Mouse (Mus musculus): ENCODE data around the gene Aldh5a1. TPM values are rescaled to one million over a fixed set of nuclear protein-coding genes. Genes with fewer than 3 reads are reported as not detected.
A peak's percentile ranks its signal among the peaks of the same experiment; 100 is the strongest.

The Aldh5a1 gene
- polyA plus RNA-seq, 1 experiment = 44.2 TPM

- no peak for DNase-seq (ENCODE audit: extremely low spot score in 1 of 2, low spot score in 1 of 2)
Observed at GRCm38 (mm10) chr13:24937839-24938166, 342 bp upstream of the Aldh5a1 start.

- no peak for DNase-seq (ENCODE audit: extremely low spot score in 1 of 2, low spot score in 1 of 2)
Observed at GRCm38 (mm10) chr13:24936772-24937107, 721 bp downstream of the Aldh5a1 start.

- no peak for DNase-seq (ENCODE audit: extremely low spot score in 1 of 2, low spot score in 1 of 2)
Observed at GRCm38 (mm10) chr13:24933199-24933598, 4.3 kb downstream of the Aldh5a1 start.

- DNase-seq (ENCODE audit: extremely low spot score in 1 of 2, low spot score in 1 of 2) = no peak
Observed at GRCm38 (mm10) chr13:24930591-24930990, 6.9 kb downstream of the Aldh5a1 start.

GRCm38 (mm10) chr13:24923991-24924390 is 13.5 kb downstream of the Aldh5a1 start:
- DNase-seq (ENCODE audit: extremely low spot score in 1 of 2, low spot score in 1 of 2) = no peak

GRCm38 (mm10) chr13:24921281-24921680 is 16.2 kb downstream of the Aldh5a1 start:
- no peak for DNase-seq (ENCODE audit: extremely low spot score in 1 of 2, low spot score in 1 of 2)

- DNase-seq (ENCODE audit: extremely low spot score in 1 of 2, low spot score in 1 of 2) = peak in 1 of 2 experiments; percentile 53
Observed at GRCm38 (mm10) chr13:24920333-24920977, 17.0 kb downstream of the Aldh5a1 start.

- no peak for DNase-seq (ENCODE audit: extremely low spot score in 1 of 2, low spot score in 1 of 2)
Observed at GRCm38 (mm10) chr13:24915831-24916230, 21.6 kb downstream of the Aldh5a1 start.

GRCm38 (mm10) chr13:24914915-24915314 is 22.5 kb downstream of the Aldh5a1 start:
- no peak for DNase-seq (ENCODE audit: extremely low spot score in 1 of 2, low spot score in 1 of 2)

- no peak for DNase-seq (ENCODE audit: extremely low spot score in 1 of 2, low spot score in 1 of 2)
Observed at GRCm38 (mm10) chr13:24913576-24913975, 23.9 kb downstream of the Aldh5a1 start.

- DNase-seq (ENCODE audit: extremely low spot score in 1 of 2, low spot score in 1 of 2) = no peak
Observed at GRCm38 (mm10) chr13:24909112-24909511, 28.3 kb downstream of the Aldh5a1 start.

- no peak for DNase-seq (ENCODE audit: extremely low spot score in 1 of 2, low spot score in 1 of 2)
Observed at GRCm38 (mm10) chr13:24906831-24907570, 30.5 kb downstream of the Aldh5a1 start.

- DNase-seq (ENCODE audit: extremely low spot score in 1 of 2, low spot score in 1 of 2) = no peak
Observed at GRCm38 (mm10) chr13:24905422-24905821, 32.0 kb downstream of the Aldh5a1 start.

- DNase-seq (ENCODE audit: extremely low spot score in 1 of 2, low spot score in 1 of 2) = no peak
Observed at GRCm38 (mm10) chr13:24903412-24903811, 34.0 kb downstream of the Aldh5a1 start.

- no peak for DNase-seq (ENCODE audit: extremely low spot score in 1 of 2, low spot score in 1 of 2)
Observed at GRCm38 (mm10) chr13:24901916-24902315, 35.5 kb downstream of the Aldh5a1 start.

GRCm38 (mm10) chr13:24893880-24894279 is 43.6 kb downstream of the Aldh5a1 start:
- no peak for DNase-seq (ENCODE audit: extremely low spot score in 1 of 2, low spot score in 1 of 2)

- no peak for DNase-seq (ENCODE audit: extremely low spot score in 1 of 2, low spot score in 1 of 2)
Observed at GRCm38 (mm10) chr13:24892516-24892915, 44.9 kb downstream of the Aldh5a1 start.

- no peak for DNase-seq (ENCODE audit: extremely low spot score in 1 of 2, low spot score in 1 of 2)
Observed at GRCm38 (mm10) chr13:24889554-24889953, 47.9 kb downstream of the Aldh5a1 start.

GRCm38 (mm10) chr13:24882411-24882810 is 55.0 kb downstream of the Aldh5a1 start:
- no peak for DNase-seq (ENCODE audit: extremely low spot score in 1 of 2, low spot score in 1 of 2)

- DNase-seq (ENCODE audit: extremely low spot score in 1 of 2, low spot score in 1 of 2) = no peak
Observed at GRCm38 (mm10) chr13:24880704-24881103, 56.8 kb downstream of the Aldh5a1 start.

- no peak for DNase-seq (ENCODE audit: extremely low spot score in 1 of 2, low spot score in 1 of 2)
Observed at GRCm38 (mm10) chr13:24880208-24880607, 57.3 kb downstream of the Aldh5a1 start.

GRCm38 (mm10) chr13:24879359-24880040 is 58.0 kb downstream of the Aldh5a1 start:
- DNase-seq (ENCODE audit: extremely low spot score in 1 of 2, low spot score in 1 of 2) = no peak
